Mouse (Mus musculus): ENCODE measurements around the gene Car10. TPM values are rescaled to one million over a fixed set of nuclear protein-coding genes. Genes with fewer than 3 reads are reported as not detected.
A peak's percentile ranks its signal among the peaks of the same experiment; 100 is the strongest.

Car10 gene
- 0.87 and 1.7 TPM in 2 replicates for polyA plus RNA-seq (2014; fragmentation: Nextera tagmentation; extraction: Ambion mirVana)

DNA sequence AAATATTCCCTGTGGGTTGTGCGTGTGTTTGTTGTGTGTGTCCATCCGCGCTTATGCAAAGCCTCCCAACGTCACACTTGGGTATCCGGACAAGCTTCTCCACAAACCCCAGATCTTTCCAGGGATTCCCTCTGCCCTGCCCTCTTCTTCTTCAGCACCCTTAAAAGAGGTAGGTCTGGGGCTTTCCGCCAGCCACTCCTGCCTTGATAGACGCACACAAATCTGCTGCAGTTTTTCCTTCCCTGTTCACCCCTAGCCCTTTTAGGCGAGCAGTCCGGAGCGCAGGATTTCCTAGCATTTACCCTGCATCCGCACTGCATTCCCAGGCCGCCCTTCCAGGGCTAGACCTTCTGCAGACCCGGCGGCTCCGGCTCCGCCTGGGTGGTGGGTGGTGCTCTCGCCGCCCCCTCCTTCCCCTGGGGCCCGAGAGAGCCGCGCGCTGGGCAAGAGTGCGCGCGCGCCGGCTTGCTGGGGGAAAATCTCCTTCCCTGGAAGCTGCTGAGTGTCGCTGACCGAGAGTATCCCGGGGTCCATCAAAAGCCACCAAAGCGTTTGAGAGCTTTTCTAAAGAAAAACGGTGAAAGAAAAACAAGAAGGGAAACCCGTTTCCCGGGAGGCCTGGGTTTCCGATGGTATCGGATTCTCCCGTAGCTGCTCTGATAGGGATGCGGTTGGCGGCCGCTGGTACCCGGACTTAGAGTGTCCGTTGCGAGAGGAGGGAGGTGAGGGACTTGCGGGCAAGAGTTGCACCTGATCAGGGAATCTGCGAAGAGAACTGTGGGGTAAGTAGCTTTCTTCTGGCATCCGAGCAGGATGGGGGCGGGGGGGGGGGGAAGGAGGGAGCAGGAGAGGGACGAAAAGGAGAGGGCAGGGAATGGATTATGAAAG lies at the start of gene Car10:
Gene Car10 (plus strand): TSS at position 88 of the 888 bp plus-strand sequence.
- Histone ChIP-seq H3K4me1 (ENCODE audit: control insufficient read depth, insufficient read depth, low read length) (peaks cover 13% of the 10 kb centered on the region; the same call in 1 of the 2 replicates), H3K27me3 (ENCODE audit: control insufficient read depth, insufficient read depth, low read length) (peaks cover 44% of the 10 kb centered on the region), H3K4me3 (ENCODE audit: low read depth, low read length) (peak within 1 kb of the TSS; percentile 39), H3K9me3 (ENCODE audit: control insufficient read depth, low read length) (no peaks in the 10 kb centered on the region), H3K27ac (ENCODE audit: low read depth, low read length) (no peak within 1 kb of the TSS), H3K9ac (ENCODE audit: low read length) (peak within 1 kb of the TSS; percentile 47), H3K4me2 (peak within 1 kb of the TSS; percentile 71), H3K36me3 (ENCODE audit: control insufficient read depth, insufficient read depth, low read length) (no peaks in the 10 kb centered on the region)
- under 1% methylated on average over 46 of the region's 48 CpGs for WGBS
- ATAC-seq (ENCODE audit: low FRiP score) = peak; percentile 70
- peak; percentile 93 for DNase-seq (ENCODE audit: low spot score, missing footprints)

DNA sequence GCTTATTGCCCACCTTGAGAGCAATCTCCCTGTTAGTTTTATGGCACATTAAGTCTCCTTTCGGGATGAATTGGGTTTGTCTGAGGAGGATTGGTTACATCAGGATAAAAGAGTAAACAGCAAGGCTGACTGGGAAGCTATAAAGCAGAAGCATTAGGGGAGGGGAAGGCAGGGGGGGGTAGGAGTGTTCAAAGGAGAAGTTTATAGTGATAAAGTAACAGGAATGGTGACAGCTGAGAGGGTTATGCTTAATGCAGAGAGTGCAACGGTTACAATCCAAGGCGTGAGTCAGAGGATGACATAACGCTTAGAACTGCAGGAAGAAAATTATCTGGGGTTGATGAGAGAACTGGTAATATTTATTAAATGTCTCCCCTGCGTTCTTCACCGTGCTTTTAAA lies 32.8 kb upstream of the Car10 start:
- H3K36me3 ChIP-seq (ENCODE audit: control insufficient read depth, insufficient read depth, low read length) = no peaks in the 10 kb centered on the region
- H3K27ac ChIP-seq (ENCODE audit: low read depth, low read length) = no peak overlapping the region
- ATAC-seq (ENCODE audit: low FRiP score) = no peak
- H3K9me3 ChIP-seq (ENCODE audit: control insufficient read depth, low read length) = no peaks in the 10 kb centered on the region
- H3K4me2 ChIP-seq = no peak overlapping the region
- DNase-seq (ENCODE audit: low spot score, missing footprints) = no peak
- no peak overlapping the region for H3K4me3 ChIP-seq (ENCODE audit: low read depth, low read length)
- 89% methylated on average over 6 of the region's 6 CpGs for WGBS
- H3K9ac ChIP-seq (ENCODE audit: low read length) = no peak overlapping the region
- no peaks in the 10 kb centered on the region for H3K27me3 ChIP-seq (ENCODE audit: control insufficient read depth, insufficient read depth, low read length)
- H3K4me1 ChIP-seq (ENCODE audit: control insufficient read depth, insufficient read depth, low read length) = no peaks in the 10 kb centered on the region

DNA sequence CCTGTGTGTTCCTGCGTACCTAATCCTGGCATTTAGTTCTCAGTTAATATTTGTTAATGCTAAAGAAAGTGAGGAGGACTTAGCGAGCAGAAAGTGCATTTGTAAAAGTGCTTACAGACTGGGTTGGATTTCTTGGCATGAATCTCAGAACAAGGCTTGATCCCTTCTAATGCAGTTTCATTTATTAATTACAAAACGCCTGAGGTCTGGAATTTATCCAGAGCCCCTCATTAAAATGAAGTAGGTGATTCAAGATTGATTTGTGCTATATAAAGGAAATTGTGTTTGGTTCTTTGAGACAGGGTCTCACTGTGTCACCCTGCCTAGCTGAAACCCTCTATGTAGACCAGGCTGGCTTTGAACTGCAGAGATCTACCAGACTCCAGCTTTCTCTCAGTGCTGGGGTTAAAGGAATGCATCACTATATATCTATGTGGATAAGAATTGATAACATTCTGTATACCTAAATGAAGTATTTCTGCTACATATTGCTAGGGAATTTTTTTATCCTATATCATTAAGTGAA lies 32.1 kb upstream of the Car10 start:
- Histone ChIP-seq H3K4me1 (ENCODE audit: control insufficient read depth, insufficient read depth, low read length) (no peaks in the 10 kb centered on the region), H3K4me2 (no peak overlapping the region), H3K9me3 (ENCODE audit: control insufficient read depth, low read length) (no peaks in the 10 kb centered on the region), H3K9ac (ENCODE audit: low read length) (no peak overlapping the region), H3K36me3 (ENCODE audit: control insufficient read depth, insufficient read depth, low read length) (no peaks in the 10 kb centered on the region), H3K4me3 (ENCODE audit: low read depth, low read length) (no peak overlapping the region), H3K27me3 (ENCODE audit: control insufficient read depth, insufficient read depth, low read length) (no peaks in the 10 kb centered on the region), H3K27ac (ENCODE audit: low read depth, low read length) (no peak overlapping the region)
- 77% methylated on average over 3 of the region's 3 CpGs for WGBS
- DNase-seq (ENCODE audit: low spot score, missing footprints) = no peak
- no peak for ATAC-seq (ENCODE audit: low FRiP score)

DNA sequence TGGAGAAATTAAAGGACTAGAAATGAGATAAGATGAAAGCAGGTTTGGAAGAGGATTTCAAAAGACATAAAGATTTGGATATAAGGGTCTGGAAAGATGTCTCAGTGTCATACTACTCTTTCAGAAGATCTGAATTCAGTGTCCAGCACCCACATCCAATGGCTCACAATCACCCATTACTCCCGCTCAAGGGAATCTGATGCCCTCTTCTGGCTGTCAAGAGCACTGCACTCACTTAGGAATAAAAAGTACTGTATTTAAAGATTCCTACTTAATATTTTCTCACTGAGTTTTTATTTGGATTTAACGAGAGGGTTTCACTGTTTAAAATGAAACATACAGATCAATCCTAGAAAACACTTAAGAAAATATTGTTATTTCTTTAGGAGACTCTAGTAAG lies 2.2 kb upstream of the Car10 start:
- Histone ChIP-seq H3K27me3 (ENCODE audit: control insufficient read depth, insufficient read depth, low read length) (peaks cover 33% of the 10 kb centered on the region), H3K4me2 (no peak overlapping the region), H3K36me3 (ENCODE audit: control insufficient read depth, insufficient read depth, low read length) (no peaks in the 10 kb centered on the region), H3K4me3 (ENCODE audit: low read depth, low read length) (no peak overlapping the region), H3K9me3 (ENCODE audit: control insufficient read depth, low read length) (no peaks in the 10 kb centered on the region), H3K27ac (ENCODE audit: low read depth, low read length) (no peak overlapping the region), H3K9ac (ENCODE audit: low read length) (no peak overlapping the region), H3K4me1 (ENCODE audit: control insufficient read depth, insufficient read depth, low read length) (peaks cover 13% of the 10 kb centered on the region; the same call in 1 of the 2 replicates)
- ATAC-seq (ENCODE audit: low FRiP score) (no peak), DNase-seq (ENCODE audit: low spot score, missing footprints) (no peak)
- 17% methylated on average over 2 of the region's 2 CpGs for WGBS

DNA sequence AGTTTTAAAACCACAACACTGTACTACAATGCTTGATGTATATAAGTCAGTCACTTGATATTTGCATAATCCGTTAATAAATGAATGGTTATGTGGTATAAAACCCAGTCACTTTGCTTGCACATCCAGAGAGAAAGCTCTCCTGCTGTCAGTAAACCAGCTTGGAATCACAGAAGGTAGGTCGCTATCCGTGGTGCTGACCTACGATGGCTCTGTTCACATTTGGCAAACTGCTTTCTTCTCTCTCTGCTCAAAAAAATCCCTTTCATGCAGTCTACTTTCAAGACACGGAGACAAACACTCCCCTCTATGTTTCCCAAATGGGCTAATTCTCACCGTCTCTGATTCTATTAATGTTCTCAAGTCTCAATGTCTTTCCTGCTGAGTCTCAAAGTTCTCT lies 827 bp upstream of the Car10 start:
- Histone ChIP-seq H3K4me1 (ENCODE audit: control insufficient read depth, insufficient read depth, low read length) (peaks cover 13% of the 10 kb centered on the region; the same call in 1 of the 2 replicates), H3K27ac (ENCODE audit: low read depth, low read length) (no peak overlapping the region), H3K9ac (ENCODE audit: low read length) (no peak overlapping the region), H3K4me2 (peak overlapping the region; percentile 71; the same call in 1 of the 2 replicates), H3K9me3 (ENCODE audit: control insufficient read depth, low read length) (no peaks in the 10 kb centered on the region), H3K36me3 (ENCODE audit: control insufficient read depth, insufficient read depth, low read length) (no peaks in the 10 kb centered on the region), H3K27me3 (ENCODE audit: control insufficient read depth, insufficient read depth, low read length) (peaks cover 44% of the 10 kb centered on the region), H3K4me3 (ENCODE audit: low read depth, low read length) (no peak overlapping the region)
- WGBS = 3% methylated on average over 6 of the region's 6 CpGs
- ATAC-seq (ENCODE audit: low FRiP score) (no peak), DNase-seq (ENCODE audit: low spot score, missing footprints) (no peak)

- Histone ChIP-seq H3K4me1 (ENCODE audit: control insufficient read depth, insufficient read depth, low read length) (peaks cover 13% of the 10 kb centered on the region; the same call in 1 of the 2 replicates), H3K4me3 (ENCODE audit: low read depth, low read length) (peak overlapping the region; percentile 39), H3K9ac (ENCODE audit: low read length) (no peak overlapping the region), H3K27ac (ENCODE audit: low read depth, low read length) (no peak overlapping the region), H3K36me3 (ENCODE audit: control insufficient read depth, insufficient read depth, low read length) (no peaks in the 10 kb centered on the region), H3K9me3 (ENCODE audit: control insufficient read depth, low read length) (no peaks in the 10 kb centered on the region), H3K27me3 (ENCODE audit: control insufficient read depth, insufficient read depth, low read length) (peaks cover 44% of the 10 kb centered on the region), H3K4me2 (peak overlapping the region; percentile 71)
- no peak for ATAC-seq (ENCODE audit: low FRiP score)
- DNase-seq (ENCODE audit: low spot score, missing footprints) = peak; percentile 94
- WGBS = 2% methylated on average over 14 of the region's 14 CpGs
Observed at GRCm38 (mm10) chr11:93097431-93097851, 387 bp upstream of the Car10 start.

DNA sequence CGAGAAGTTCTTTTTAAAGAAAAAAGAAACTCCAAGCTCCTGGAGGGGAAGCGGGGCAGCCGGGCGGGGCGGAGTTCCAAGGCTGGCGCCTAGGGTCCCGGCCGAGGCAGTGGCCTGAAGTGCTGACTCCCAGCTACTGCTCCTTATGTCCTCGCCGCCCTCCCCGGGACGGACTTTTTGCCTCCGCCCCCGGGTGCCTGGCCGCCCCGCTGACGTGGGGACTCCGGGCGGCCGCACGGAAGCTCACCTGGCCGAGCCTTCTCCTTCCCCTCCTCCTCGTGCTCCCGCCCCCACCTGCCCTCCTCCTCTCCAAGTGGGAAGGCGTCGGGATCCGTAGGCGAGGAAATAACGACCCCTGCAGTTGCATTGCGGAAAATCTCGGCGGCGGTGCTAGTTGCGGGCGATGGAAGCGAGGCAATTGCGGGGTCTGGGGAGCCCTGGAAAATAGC lies 1.1 kb downstream of the Car10 start:
- Histone ChIP-seq H3K4me2 (peak overlapping the region; percentile 71), H3K27me3 (ENCODE audit: control insufficient read depth, insufficient read depth, low read length) (peaks cover 44% of the 10 kb centered on the region), H3K27ac (ENCODE audit: low read depth, low read length) (no peak overlapping the region), H3K9ac (ENCODE audit: low read length) (peak overlapping the region; percentile 45), H3K4me3 (ENCODE audit: low read depth, low read length) (peak overlapping the region; percentile 39), H3K36me3 (ENCODE audit: control insufficient read depth, insufficient read depth, low read length) (no peaks in the 10 kb centered on the region), H3K4me1 (ENCODE audit: control insufficient read depth, insufficient read depth, low read length) (peaks cover 13% of the 10 kb centered on the region; the same call in 1 of the 2 replicates), H3K9me3 (ENCODE audit: control insufficient read depth, low read length) (no peaks in the 10 kb centered on the region)
- peak; percentile 94 for DNase-seq (ENCODE audit: low spot score, missing footprints)
- peak; percentile 61 for ATAC-seq (ENCODE audit: low FRiP score)
- under 1% methylated on average over 37 of the region's 37 CpGs for WGBS

DNA sequence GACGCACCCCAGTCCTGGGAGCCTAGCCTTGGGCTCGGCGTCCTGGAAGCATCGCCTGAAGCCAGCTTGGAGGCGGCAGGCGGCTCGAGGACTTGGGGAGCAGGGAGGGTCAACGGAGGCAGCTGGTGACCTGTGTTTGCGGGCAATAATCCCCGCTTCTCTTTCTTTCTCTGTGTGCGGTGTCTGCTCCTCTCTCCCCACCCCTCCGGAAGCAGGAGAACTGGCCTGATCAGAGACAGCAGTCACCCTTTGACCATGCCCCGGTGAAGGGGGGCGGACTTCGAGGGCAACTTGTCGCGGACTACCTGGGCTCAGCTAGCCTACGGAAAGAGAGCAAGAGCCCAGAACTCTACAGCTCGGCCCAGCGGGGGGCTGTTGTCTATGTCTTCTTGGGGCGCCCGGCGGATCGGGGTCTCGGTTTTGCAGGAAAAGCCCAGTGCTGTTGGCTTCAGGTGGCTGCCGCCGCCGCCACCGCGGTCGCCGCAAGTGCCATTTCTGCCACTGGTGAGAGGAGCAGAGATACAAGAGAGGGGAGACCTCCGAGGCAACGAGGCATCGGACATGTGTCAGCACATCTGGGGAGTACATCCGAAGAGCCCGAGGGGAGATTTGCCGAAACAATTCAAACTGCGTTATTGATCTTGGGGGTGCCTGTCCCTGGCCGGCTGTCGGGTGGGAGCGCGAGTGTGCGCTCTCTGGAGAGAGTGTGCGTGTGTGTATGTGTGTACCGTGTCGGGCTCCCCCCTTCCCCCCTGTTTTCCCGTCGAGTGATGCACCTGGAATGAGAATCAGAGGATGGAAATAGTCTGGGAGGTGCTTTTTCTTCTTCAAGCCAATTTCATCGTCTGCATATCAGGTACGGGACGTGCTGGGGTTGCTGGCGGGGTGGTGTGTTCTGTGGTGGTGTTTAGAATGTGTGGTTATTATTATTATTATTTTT lies 1.9 kb downstream of the Car10 start:
- Histone ChIP-seq H3K36me3 (ENCODE audit: control insufficient read depth, insufficient read depth, low read length) (no peaks in the 10 kb centered on the region), H3K9me3 (ENCODE audit: control insufficient read depth, low read length) (no peaks in the 10 kb centered on the region), H3K4me1 (ENCODE audit: control insufficient read depth, insufficient read depth, low read length) (peaks cover 13% of the 10 kb centered on the region; the same call in 1 of the 2 replicates), H3K27me3 (ENCODE audit: control insufficient read depth, insufficient read depth, low read length) (peaks cover 44% of the 10 kb centered on the region), H3K27ac (ENCODE audit: low read depth, low read length) (no peak overlapping the region), H3K4me2 (peak overlapping the region; percentile 71), H3K9ac (ENCODE audit: low read length) (peak overlapping the region; percentile 45), H3K4me3 (ENCODE audit: low read depth, low read length) (peak overlapping the region; percentile 39)
- WGBS = 2% methylated on average over 53 of the region's 53 CpGs
- ATAC-seq (ENCODE audit: low FRiP score) (peak; percentile 41), DNase-seq (ENCODE audit: low spot score, missing footprints) (peak; percentile 91)
